Mouse (Mus musculus): ENCODE measurements around the gene Tex26. TPM values are rescaled to one million over a fixed set of nuclear protein-coding genes. Genes with fewer than 3 reads are reported as not detected.

Tex26 gene
- polyA plus RNA-seq, 1 experiment from 2014 or later: 1.5 TPM

DNA sequence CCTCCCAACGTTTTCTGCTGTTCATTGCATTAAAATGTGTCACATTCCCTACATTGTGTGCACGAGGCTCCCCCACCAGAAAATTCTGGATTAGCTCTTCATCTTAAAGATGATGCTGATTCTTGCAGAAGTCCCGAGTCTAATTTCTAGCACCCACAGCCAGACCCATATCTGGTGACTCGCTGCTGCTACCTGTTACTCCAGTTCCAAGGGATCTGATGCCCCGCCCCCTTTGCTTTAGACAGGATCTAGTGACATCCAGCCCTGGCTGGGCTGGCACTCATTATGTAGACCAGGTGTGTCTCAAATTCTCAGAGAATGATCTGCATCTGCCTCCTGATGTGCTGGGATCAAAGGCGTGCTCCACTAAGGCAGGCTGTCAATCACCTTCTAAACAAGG, 2.3 kb upstream of the Tex26 start:
- 78% methylated on average over 6 of the region's 6 CpGs for WGBS
- H3K4me2 ChIP-seq: no peak overlapping the region
- no peak overlapping the region for H3K9ac ChIP-seq
- peaks cover 32% of the 10 kb centered on the region for H3K4me1 ChIP-seq (replicated peaks)
- no peak overlapping the region for H3K4me3 ChIP-seq
- no peaks in the 10 kb centered on the region for H3K27me3 ChIP-seq
- no peaks in the 10 kb centered on the region for H3K9me3 ChIP-seq
- no peak overlapping the region for H3K27ac ChIP-seq
- ATAC-seq (ENCODE audit: low FRiP score): no peak
- no peaks in the 10 kb centered on the region for H3K36me3 ChIP-seq

- Histone ChIP-seq H3K9me3 (no peaks in the 10 kb centered on the region), H3K4me3 (peak overlapping the region; percentile 46), H3K27me3 (no peaks in the 10 kb centered on the region), H3K4me2 (peak overlapping the region; percentile 74), H3K4me1 (replicated peaks) (peaks cover 47% of the 10 kb centered on the region), H3K27ac (peak overlapping the region; percentile 98), H3K9ac (peak overlapping the region; percentile 73), H3K36me3 (no peaks in the 10 kb centered on the region)
- peak; percentile 89 for ATAC-seq (ENCODE audit: low FRiP score)
- WGBS: 1% methylated on average over 18 of the region's 18 CpGs
Measured at GRCm38 (mm10) chr5:149440180-149440573, 717 bp downstream of the Tex26 start.

GRCm38 (mm10) chr5:149441646-149442276, 2.3 kb downstream of the Tex26 start:
- ATAC-seq (ENCODE audit: low FRiP score): no peak
- Histone ChIP-seq H3K27me3 (no peaks in the 10 kb centered on the region), H3K9ac (no peak overlapping the region), H3K4me3 (no peak overlapping the region), H3K9me3 (no peaks in the 10 kb centered on the region), H3K4me1 (replicated peaks) (peaks cover 47% of the 10 kb centered on the region), H3K36me3 (no peaks in the 10 kb centered on the region), H3K27ac (peak overlapping the region; percentile 71), H3K4me2 (no peak overlapping the region)
- WGBS: 55% methylated on average over 14 of the region's 14 CpGs

DNA sequence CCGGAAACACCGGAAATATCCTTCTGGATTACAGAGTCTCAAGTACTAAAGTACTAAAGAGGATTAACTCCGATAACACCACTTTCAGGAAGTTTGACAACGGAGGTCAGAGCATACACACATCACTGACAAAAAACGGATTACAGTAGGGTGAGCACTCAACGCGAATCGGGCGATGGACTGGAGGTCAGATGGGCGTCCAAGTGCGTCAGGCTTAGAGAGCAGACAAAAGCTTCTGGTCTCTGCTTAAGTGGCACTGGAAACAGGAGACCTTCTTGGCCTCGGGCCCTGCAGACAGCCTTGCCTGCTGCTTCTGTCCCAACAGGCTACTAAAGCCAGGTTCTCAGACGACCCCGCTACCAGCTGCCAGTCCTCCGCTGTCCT, 2.8 kb downstream of the Tex26 start:
- 81% methylated on average over 15 of the region's 15 CpGs for WGBS
- ATAC-seq (ENCODE audit: low FRiP score): no peak
- Histone ChIP-seq H3K4me3 (no peak overlapping the region), H3K9ac (no peak overlapping the region), H3K9me3 (no peaks in the 10 kb centered on the region), H3K4me2 (no peak overlapping the region), H3K27me3 (no peaks in the 10 kb centered on the region), H3K36me3 (no peaks in the 10 kb centered on the region), H3K4me1 (replicated peaks) (peaks cover 47% of the 10 kb centered on the region), H3K27ac (peak overlapping the region; percentile 71)

GRCm38 (mm10) chr5:149444451-149444850, 5.0 kb downstream of the Tex26 start:
- WGBS: 81% methylated on average over 4 of the region's 4 CpGs
- Histone ChIP-seq H3K4me1 (replicated peaks) (peaks cover 37% of the 10 kb centered on the region), H3K9ac (no peak overlapping the region), H3K4me3 (no peak overlapping the region), H3K27ac (no peak overlapping the region), H3K9me3 (no peaks in the 10 kb centered on the region), H3K27me3 (no peaks in the 10 kb centered on the region), H3K4me2 (no peak overlapping the region), H3K36me3 (no peaks in the 10 kb centered on the region)
- no peak for ATAC-seq (ENCODE audit: low FRiP score)

- H3K4me2 ChIP-seq: no peak overlapping the region
- H3K9ac ChIP-seq: no peak overlapping the region
- H3K4me1 ChIP-seq (replicated peaks): peaks cover 24% of the 10 kb centered on the region
- no peaks in the 10 kb centered on the region for H3K27me3 ChIP-seq
- no peaks in the 10 kb centered on the region for H3K36me3 ChIP-seq
- no peaks in the 10 kb centered on the region for H3K9me3 ChIP-seq
- 91% methylated on average over 7 of the region's 7 CpGs for whole genome bisulfite sequencing
- ATAC-seq (ENCODE audit: low FRiP score): no peak
- H3K27ac ChIP-seq: no peak overlapping the region
- no peak overlapping the region for H3K4me3 ChIP-seq
Measured at GRCm38 (mm10) chr5:149446495-149446894, 7.0 kb downstream of the Tex26 start.

DNA sequence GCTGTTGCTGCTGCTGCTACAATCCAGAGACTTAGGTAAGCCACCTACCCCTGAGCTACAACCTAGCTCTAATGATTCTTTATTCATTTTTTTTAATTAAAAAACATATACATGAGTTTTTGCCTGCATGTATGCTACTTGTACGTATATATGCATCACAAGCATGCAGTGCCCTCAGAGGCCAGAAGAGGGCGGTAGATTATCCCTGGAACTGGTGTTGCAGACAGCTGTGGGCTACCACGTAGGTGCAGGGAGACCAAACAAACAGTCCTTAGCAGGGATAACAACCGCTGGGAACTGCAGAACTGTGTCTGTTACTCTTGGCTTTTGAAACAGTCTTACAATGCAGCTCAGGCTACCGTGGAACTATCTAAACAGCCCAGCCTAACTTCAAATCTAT, 8.3 kb downstream of the Tex26 start:
- Histone ChIP-seq H3K9ac (no peak overlapping the region), H3K27ac (no peak overlapping the region), H3K4me1 (replicated peaks) (peaks cover 13% of the 10 kb centered on the region; the same call in 1 of the 2 replicates), H3K27me3 (no peaks in the 10 kb centered on the region), H3K9me3 (no peaks in the 10 kb centered on the region), H3K4me2 (no peak overlapping the region), H3K36me3 (no peaks in the 10 kb centered on the region), H3K4me3 (no peak overlapping the region)
- WGBS: 78% methylated on average over 5 of the region's 5 CpGs
- no peak for ATAC-seq (ENCODE audit: low FRiP score)

DNA sequence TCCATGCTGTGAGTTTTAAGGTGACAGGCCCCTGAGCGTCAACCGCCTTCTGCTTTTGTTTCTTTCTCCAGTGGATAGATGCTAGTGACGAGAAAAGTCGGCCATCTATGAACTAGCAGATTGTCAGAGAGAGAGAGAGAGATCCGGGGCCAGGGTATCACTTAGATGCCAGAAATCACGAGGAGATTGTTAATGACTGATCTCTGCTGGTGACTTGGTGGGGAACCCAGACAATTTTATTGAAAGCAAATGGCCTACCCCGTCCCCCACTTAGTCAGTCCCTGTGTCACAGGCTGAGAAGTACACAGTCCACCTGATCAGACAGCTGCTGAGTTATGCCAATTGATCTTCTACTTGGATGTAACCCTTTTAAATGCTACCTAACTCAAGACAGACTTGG, 9.9 kb downstream of the Tex26 start:
- Histone ChIP-seq H3K36me3 (no peaks in the 10 kb centered on the region), H3K4me2 (no peak overlapping the region), H3K27ac (no peak overlapping the region), H3K4me3 (no peak overlapping the region), H3K9ac (no peak overlapping the region), H3K27me3 (no peaks in the 10 kb centered on the region), H3K9me3 (no peaks in the 10 kb centered on the region), H3K4me1 (replicated peaks) (peaks cover 8% of the 10 kb centered on the region; the same call in 1 of the 2 replicates)
- 82% methylated on average over 7 of the region's 7 CpGs for WGBS
- ATAC-seq (ENCODE audit: low FRiP score): no peak

DNA sequence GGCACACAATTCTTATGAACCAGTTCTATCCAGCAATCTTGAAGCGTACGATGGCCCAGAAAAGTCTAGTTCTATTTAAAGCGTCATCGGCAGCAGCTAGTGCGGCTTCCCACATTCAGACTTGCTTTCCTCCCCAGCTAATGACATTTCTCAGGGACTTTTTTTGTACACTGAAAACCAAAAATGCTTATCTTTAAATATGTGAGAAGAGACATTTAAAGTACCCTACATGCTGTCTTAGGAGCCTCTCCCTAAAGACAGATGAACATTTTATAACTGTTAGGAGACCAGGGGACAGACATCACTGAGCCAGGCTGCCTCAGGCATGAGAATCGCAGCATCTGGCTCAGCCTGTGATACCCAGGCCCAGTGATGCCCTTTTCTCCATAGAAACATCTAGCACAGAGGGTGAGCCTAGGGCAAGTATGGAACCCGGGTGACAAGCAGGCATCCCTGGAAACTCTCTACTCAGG, 11.8 kb downstream of the Tex26 start:
- Histone ChIP-seq H3K27me3 (no peaks in the 10 kb centered on the region), H3K4me2 (no peak overlapping the region), H3K27ac (no peak overlapping the region), H3K9me3 (no peaks in the 10 kb centered on the region), H3K4me1 (replicated peaks) (peaks cover 8% of the 10 kb centered on the region; the same call in 1 of the 2 replicates), H3K4me3 (no peak overlapping the region), H3K9ac (no peak overlapping the region), H3K36me3 (no peaks in the 10 kb centered on the region)
- WGBS: 79% methylated on average over 7 of the region's 7 CpGs
- no peak for ATAC-seq (ENCODE audit: low FRiP score)

- no peak overlapping the region for H3K9ac ChIP-seq
- H3K4me3 ChIP-seq: no peak overlapping the region
- H3K36me3 ChIP-seq: no peaks in the 10 kb centered on the region
- WGBS: 30% methylated on average over 6 of the region's 6 CpGs
- no peaks in the 10 kb centered on the region for H3K9me3 ChIP-seq
- H3K27me3 ChIP-seq: no peaks in the 10 kb centered on the region
- peaks cover 17% of the 10 kb centered on the region; the same call in 1 of the 2 replicates for H3K4me1 ChIP-seq (replicated peaks)
- no peak overlapping the region for H3K4me2 ChIP-seq
- ATAC-seq (ENCODE audit: low FRiP score): no peak
- no peak overlapping the region for H3K27ac ChIP-seq
Measured at GRCm38 (mm10) chr5:149454281-149454680, 14.8 kb downstream of the Tex26 start.

GRCm38 (mm10) chr5:149456544-149456943, 17.1 kb downstream of the Tex26 start:
- Histone ChIP-seq H3K36me3 (no peaks in the 10 kb centered on the region), H3K4me1 (replicated peaks) (peaks cover 18% of the 10 kb centered on the region; the same call in 1 of the 2 replicates), H3K9ac (no peak overlapping the region), H3K27ac (no peak overlapping the region), H3K4me3 (no peak overlapping the region), H3K27me3 (no peaks in the 10 kb centered on the region), H3K4me2 (no peak overlapping the region), H3K9me3 (no peaks in the 10 kb centered on the region)
- 87% methylated on average over 7 of the region's 7 CpGs for WGBS
- no peak for ATAC-seq (ENCODE audit: low FRiP score)

- no peak overlapping the region for H3K4me2 ChIP-seq
- H3K27ac ChIP-seq: no peak overlapping the region
- H3K4me3 ChIP-seq: no peak overlapping the region
- ATAC-seq (ENCODE audit: low FRiP score): no peak
- peaks cover 12% of the 10 kb centered on the region; the same call in 1 of the 2 replicates for H3K4me1 ChIP-seq (replicated peaks)
- no peak overlapping the region for H3K9ac ChIP-seq
- H3K36me3 ChIP-seq: no peaks in the 10 kb centered on the region
- WGBS: 88% methylated on average over 3 of the region's 3 CpGs
- no peaks in the 10 kb centered on the region for H3K27me3 ChIP-seq
- no peaks in the 10 kb centered on the region for H3K9me3 ChIP-seq
Measured at GRCm38 (mm10) chr5:149462071-149462470, 22.6 kb downstream of the Tex26 start.

GRCm38 (mm10) chr5:149465305-149465704, 25.8 kb downstream of the Tex26 start:
- H3K27ac ChIP-seq: no peak overlapping the region
- no peak for ATAC-seq (ENCODE audit: low FRiP score)
- no peak overlapping the region for H3K9ac ChIP-seq
- no peaks in the 10 kb centered on the region for H3K36me3 ChIP-seq
- no peaks in the 10 kb centered on the region for H3K9me3 ChIP-seq
- no peak overlapping the region for H3K4me2 ChIP-seq
- H3K4me3 ChIP-seq: no peak overlapping the region
- 0 out of 2 replicates have a peak, but pooled peaks cover 4% of the 10 kb centered on the region for H3K4me1 ChIP-seq (replicated peaks)
- no peaks in the 10 kb centered on the region for H3K27me3 ChIP-seq
- 48% methylated on average over 4 of the region's 5 CpGs for WGBS
